In the genomic region with DNA sequence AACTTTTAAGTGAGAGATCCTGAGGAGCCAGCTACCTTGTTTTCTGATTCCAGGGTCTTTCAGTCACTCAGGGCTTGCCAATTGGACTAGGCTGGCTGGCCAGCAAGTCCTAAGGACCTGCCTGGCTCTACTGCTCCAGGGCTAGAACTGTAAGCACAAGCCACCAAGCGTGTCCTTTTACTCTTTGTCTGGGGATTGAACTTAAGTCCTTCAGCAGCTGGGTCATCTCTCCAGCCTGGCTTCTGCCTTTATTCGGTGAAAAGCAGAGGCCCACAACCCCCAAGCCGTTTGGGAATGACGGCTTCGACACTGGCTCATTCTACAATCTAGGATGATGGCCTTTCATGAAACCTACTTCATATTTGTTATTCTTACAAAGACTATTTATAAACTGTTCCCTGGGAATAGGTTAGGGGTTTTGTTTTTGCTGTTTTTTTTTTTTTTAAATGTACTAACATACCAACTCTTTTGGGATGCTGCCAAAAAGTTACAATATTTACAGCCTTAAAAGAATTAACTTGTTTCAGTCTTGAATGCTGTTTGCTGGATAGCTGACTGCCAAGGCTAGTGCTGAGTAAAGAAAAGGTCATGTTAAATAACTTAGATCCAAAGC, we compare ENCODE assay signal across 10 mouse cellular contexts.
DNase-seq lines count a peak whose midpoint lies in the region; ATAC-seq and TF ChIP-seq lines count a peak whose summit lies in the region.
"Had no signal": no experiment of that assay in that cellular context is flagged by ENCODE, and none has a peak within 500 bp of the region (broad histone marks: within the 10 kb centered on the region; RNA-seq: fewer than 3 reads in every experiment).

No protein-coding gene starts in this region.

- no peak for DNase-seq in forebrain, embryonic 14.5 days (ENCODE audit: low spot score)
- DNase-seq in hindbrain, postnatal 0 days (ENCODE audit: low spot score), result no peak
- no peak for DNase-seq in hindbrain, embryonic 14.5 days (ENCODE audit: low spot score)
- no peak for DNase-seq in lung, postnatal 36 days
- DNase-seq in left cerebral cortex, adult 8-10 months (ENCODE audit: low spot score in 2 of 2), result no peak
- DNase-seq: right cerebral cortex, postnatal 25 days had no signal

- no peak overlapping the region for H3K4me2 ChIP-seq in forebrain, embryonic 14.5 days (ENCODE audit: low read length)
- H3K4me2 ChIP-seq in forebrain, embryonic 12.5 days, result no peak overlapping the region
- no peak overlapping the region for H3K4me2 ChIP-seq in hindbrain, postnatal 0 days (ENCODE audit: low read depth, low read length)
- H3K4me2 ChIP-seq in hindbrain, embryonic 14.5 days (replicated peaks), result no peak overlapping the region
- H3K4me2 ChIP-seq in lung, embryonic 15.5 days, result no peak overlapping the region
- H3K4me2 ChIP-seq in neural tube, embryonic 15.5 days, result no peak overlapping the region

- H3K36me3 ChIP-seq in forebrain, embryonic 14.5 days (ENCODE audit: control insufficient read depth, insufficient read depth, low read length), result peaks cover 15% of the 10 kb centered on the region
- H3K36me3 ChIP-seq in forebrain, embryonic 12.5 days (replicated peaks), result no peaks in the 10 kb centered on the region; the same call in 1 of the 2 replicates
- H3K36me3 ChIP-seq in hindbrain, postnatal 0 days (ENCODE audit: insufficient read depth, low read length), result peaks cover 2% of the 10 kb centered on the region
- peaks cover 30% of the 10 kb centered on the region for H3K36me3 ChIP-seq in hindbrain, embryonic 14.5 days (replicated peaks; ENCODE audit: control insufficient read depth, insufficient read depth)
- H3K36me3 ChIP-seq in lung, embryonic 15.5 days, result no peaks in the 10 kb centered on the region
- peaks cover 21% of the 10 kb centered on the region for H3K36me3 ChIP-seq in neural tube, embryonic 15.5 days

- H3K4me1 ChIP-seq in forebrain, embryonic 14.5 days (ENCODE audit: control insufficient read depth, insufficient read depth, low read length), result peaks cover 38% of the 10 kb centered on the region
- peaks cover 37% of the 10 kb centered on the region for H3K4me1 ChIP-seq in forebrain, embryonic 12.5 days
- H3K4me1 ChIP-seq in hindbrain, postnatal 0 days (ENCODE audit: insufficient read depth, low read length), result peaks cover 5% of the 10 kb centered on the region; the same call in 1 of the 2 replicates
- H3K4me1 ChIP-seq in hindbrain, embryonic 14.5 days (replicated peaks; ENCODE audit: control insufficient read depth, insufficient read depth, low read length), result peaks cover 10% of the 10 kb centered on the region; the same call in 1 of the 2 replicates
- H3K4me1 ChIP-seq in lung, embryonic 15.5 days, result peaks cover 15% of the 10 kb centered on the region
- peaks cover 23% of the 10 kb centered on the region for H3K4me1 ChIP-seq in neural tube, embryonic 15.5 days

- H3K4me3 ChIP-seq in forebrain, embryonic 14.5 days (ENCODE audit: low read depth, low read length), result no peak overlapping the region
- no peak overlapping the region for H3K4me3 ChIP-seq in forebrain, embryonic 12.5 days (replicated peaks)
- no peak overlapping the region for H3K4me3 ChIP-seq in hindbrain, postnatal 0 days (ENCODE audit: low read length)
- no peak overlapping the region for H3K4me3 ChIP-seq in hindbrain, embryonic 14.5 days (replicated peaks; ENCODE audit: low read length)
- H3K4me3 ChIP-seq in lung, embryonic 15.5 days, result no peak overlapping the region
- H3K4me3 ChIP-seq in neural tube, embryonic 15.5 days (replicated peaks), result no peak overlapping the region

- TF ChIP-seq CTCF in hindbrain, postnatal 0 days (IDR thresholded peaks at IDR 0.05; ENCODE audit: low read depth), result no peak

- ATAC-seq in forebrain, embryonic 14.5 days, result no peak
- ATAC-seq in forebrain, embryonic 12.5 days (ENCODE audit: low FRiP score), result no peak
- no peak for ATAC-seq in hindbrain, postnatal 0 days
- no peak for ATAC-seq in hindbrain, embryonic 14.5 days (ENCODE audit: low FRiP score)
- ATAC-seq in lung, embryonic 15.5 days (ENCODE audit: borderline replicate concordance, extremely low read depth, low FRiP score, low TSS enrichment), result peak; percentile 25; the same call in 1 of the 2 replicates
- ATAC-seq in neural tube, embryonic 15.5 days (ENCODE audit: low FRiP score), result no peak

- no peak overlapping the region for H3K9ac ChIP-seq in forebrain, embryonic 14.5 days (ENCODE audit: low read length)
- H3K9ac ChIP-seq in forebrain, embryonic 12.5 days, result no peak overlapping the region
- H3K9ac ChIP-seq in hindbrain, postnatal 0 days (replicated peaks; ENCODE audit: low read length), result no peak overlapping the region
- no peak overlapping the region for H3K9ac ChIP-seq in hindbrain, embryonic 14.5 days
- H3K9ac ChIP-seq in lung, embryonic 15.5 days, result no peak overlapping the region
- H3K9ac ChIP-seq in neural tube, embryonic 15.5 days (replicated peaks), result no peak overlapping the region

- H3K27ac ChIP-seq in forebrain, embryonic 14.5 days (ENCODE audit: low read depth, low read length), result peak overlapping the region; percentile 33; the same call in 1 of the 2 replicates
- H3K27ac ChIP-seq in forebrain, embryonic 12.5 days, result no peak overlapping the region
- H3K27ac ChIP-seq in hindbrain, postnatal 0 days, result peak overlapping the region; percentile 77; the same call in 1 of the 2 replicates
- no peak overlapping the region for H3K27ac ChIP-seq in hindbrain, embryonic 14.5 days
- H3K27ac ChIP-seq in lung, embryonic 15.5 days, result peak overlapping the region; percentile 69
- peak overlapping the region; percentile 7; the same call in 1 of the 2 replicates for H3K27ac ChIP-seq in neural tube, embryonic 15.5 days (replicated peaks)
- H3K27ac ChIP-seq: macrophage had no signal

- no peaks in the 10 kb centered on the region for H3K9me3 ChIP-seq in forebrain, embryonic 14.5 days (replicated peaks; ENCODE audit: control insufficient read depth, low read length)
- H3K9me3 ChIP-seq in forebrain, embryonic 12.5 days, result no peaks in the 10 kb centered on the region
- H3K9me3 ChIP-seq in hindbrain, postnatal 0 days (ENCODE audit: low read length), result no peaks in the 10 kb centered on the region
- H3K9me3 ChIP-seq in hindbrain, embryonic 14.5 days (ENCODE audit: control insufficient read depth, low read length), result no peaks in the 10 kb centered on the region
- H3K9me3 ChIP-seq in lung, embryonic 15.5 days, result no peaks in the 10 kb centered on the region
- no peaks in the 10 kb centered on the region for H3K9me3 ChIP-seq in neural tube, embryonic 15.5 days (replicated peaks)

- WGBS in forebrain, embryonic 14.5 days, result 75% methylated on average over 5 of the region's 5 CpGs
- 70% methylated on average over 5 of the region's 5 CpGs for WGBS in forebrain, embryonic 12.5 days
- WGBS in hindbrain, postnatal 0 days, result 57% methylated on average over 5 of the region's 5 CpGs
- 62% methylated on average over 5 of the region's 5 CpGs for WGBS in hindbrain, embryonic 14.5 days
- 53% methylated on average over 5 of the region's 5 CpGs for WGBS in lung, embryonic 15.5 days
- WGBS in neural tube, embryonic 15.5 days, result 64% methylated on average over 5 of the region's 5 CpGs

- no peaks in the 10 kb centered on the region for H3K27me3 ChIP-seq in forebrain, embryonic 14.5 days (replicated peaks; ENCODE audit: control insufficient read depth, insufficient read depth, low read length)
- no peaks in the 10 kb centered on the region for H3K27me3 ChIP-seq in forebrain, embryonic 12.5 days
- no peaks in the 10 kb centered on the region for H3K27me3 ChIP-seq in hindbrain, postnatal 0 days (ENCODE audit: insufficient read depth, low read length)
- no peaks in the 10 kb centered on the region for H3K27me3 ChIP-seq in hindbrain, embryonic 14.5 days (ENCODE audit: control insufficient read depth, insufficient read depth, low read length)
- no peaks in the 10 kb centered on the region for H3K27me3 ChIP-seq in lung, embryonic 15.5 days
- H3K27me3 ChIP-seq in neural tube, embryonic 15.5 days (replicated peaks), result no peaks in the 10 kb centered on the region

Comparison
In these comparisons a context has a peak if more than half of its experiments do, and no peak if none do; other contexts are left out.
1. H3K27ac ChIP-seq: peak in forebrain, embryonic 14.5 days (single experiment), hindbrain, postnatal 0 days (single experiment), lung, embryonic 15.5 days (single experiment) and neural tube, embryonic 15.5 days (single experiment); none in forebrain, embryonic 12.5 days (single experiment) and hindbrain, embryonic 14.5 days (single experiment).